Mouse (Mus musculus) ES-Bruce4 (cell line): ENCODE results near the gene Lgals2. TPM values are rescaled to one million over a fixed set of nuclear protein-coding genes. Genes with fewer than 3 reads are reported as not detected.

Experiments
- H3K27ac ChIP-seq: 2 replicates; pipeline ENCODE4 v1.5.1; 2012; ENCODE audit warnings: low read length, inconsistent platforms; ENCODE audit not compliant: insufficient read depth
- H3K27me3 ChIP-seq: 2 replicates; pipeline ENCODE4 v1.6.1; 2012; ENCODE audit warnings: mild to moderate bottlenecking, low read length, inconsistent platforms; ENCODE audit not compliant: control insufficient read depth, poor library complexity, insufficient read depth, severe bottlenecking
- H3K36me3 ChIP-seq: 2 replicates; pipeline ENCODE4 v1.6.1; 2012; ENCODE audit warnings: inconsistent platforms, mild to moderate bottlenecking, low read length, moderate library complexity; ENCODE audit not compliant: control insufficient read depth, poor library complexity, insufficient read depth, severe bottlenecking
- H3K4me1 ChIP-seq: one replicate; pipeline ENCODE4 v1.8.1; 2011; ENCODE audit warnings: low read length; ENCODE audit not compliant: control insufficient read depth, insufficient read depth
- H3K4me3 ChIP-seq: 2 replicates; pipeline ENCODE4 v1.5.1; 2011; ENCODE audit warnings: low read depth, mild to moderate bottlenecking, low read length
- H3K9ac ChIP-seq: 2 replicates; pipeline ENCODE4 v1.6.1; 2012; ENCODE audit warnings: low read depth, mild to moderate bottlenecking, inconsistent platforms; ENCODE audit not compliant: poor library complexity, severe bottlenecking
- H3K9me3 ChIP-seq: replicated peaks from 2 replicates; pipeline ENCODE4 v1.6.1; 2012; ENCODE audit warnings: mild to moderate bottlenecking, low read length, inconsistent platforms; ENCODE audit not compliant: control insufficient read depth, poor library complexity, insufficient read depth, severe bottlenecking
- CTCF ChIP-seq: IDR thresholded peaks from one replicate; pipeline ENCODE4 v1.8.1; 2011; ENCODE audit warnings: low read depth, low read length
- EP300 ChIP-seq: IDR thresholded peaks from 2 replicates; pipeline ENCODE4 v1.6.1; 2011; ENCODE audit warnings: low read depth, low read length; ENCODE audit not compliant: insufficient read depth
- POLR2A ChIP-seq: IDR thresholded peaks from one replicate; pipeline ENCODE4 v1.8.1; 2011; ENCODE audit warnings: low read length; ENCODE audit not compliant: insufficient read depth
- polyA plus RNA-seq: library from polyadenylated mRNA; stranded (reverse); fragments of >200 nt; gene quantifications from 2 replicates; pipeline ENCODE4 v1.2.4, GENCODE M21; 2011; ENCODE audit warnings: low read depth; ENCODE audit not compliant: missing spikeins, insufficient read depth, insufficient read length

Lgals2 gene
- 2.4 TPM in 1 of 2 replicates, not detected in the other for polyA plus RNA-seq

DNA sequence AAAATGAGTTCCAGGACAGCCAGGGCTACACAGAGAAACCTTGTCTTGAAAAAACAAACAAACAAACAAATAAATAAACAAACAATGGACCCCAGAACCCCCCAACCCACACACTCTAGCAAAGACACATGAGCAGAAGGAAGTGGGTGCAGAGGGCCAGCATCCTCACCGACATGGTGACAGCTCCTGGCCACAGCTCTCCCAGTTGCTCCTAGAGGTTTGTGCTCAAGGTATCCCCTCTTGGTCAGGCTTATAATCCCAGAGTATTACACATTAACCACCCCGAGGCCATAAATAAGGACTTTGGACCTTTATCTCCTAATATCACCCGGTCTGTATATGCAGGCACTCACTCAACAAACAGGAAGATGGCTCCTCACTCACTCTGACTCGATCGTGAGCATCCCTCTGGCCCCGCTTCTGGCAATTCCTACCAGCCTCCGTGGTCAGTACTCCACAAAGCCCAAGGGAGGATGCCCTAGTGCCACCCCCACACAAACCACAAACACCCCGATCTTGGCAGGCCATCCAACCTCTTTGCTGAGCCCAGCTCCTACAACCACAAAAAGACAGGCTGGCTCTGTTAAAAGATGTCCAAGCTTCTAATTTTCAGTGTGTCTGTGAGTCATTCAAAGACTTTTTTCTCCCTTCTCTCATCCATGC, at the start of gene Lgals2:
TSS of gene Lgals2 (minus strand) at position 227 of the 663 bp plus-strand sequence.
- H3K4me3 ChIP-seq = no peak within 1 kb of the TSS
- H3K4me1 ChIP-seq = peaks cover 4% of the 10 kb centered on the region
- no peaks in the 10 kb centered on the region for H3K36me3 ChIP-seq
- no peaks in the 10 kb centered on the region for H3K9me3 ChIP-seq
- no peak within 1 kb of the TSS for H3K9ac ChIP-seq
- no peaks in the 10 kb centered on the region for H3K27me3 ChIP-seq
- no peak within 1 kb of the TSS for H3K27ac ChIP-seq
- no peak for TF ChIP-seq CTCF
- no peak for TF ChIP-seq POLR2A
- TF ChIP-seq EP300 = no peak

DNA sequence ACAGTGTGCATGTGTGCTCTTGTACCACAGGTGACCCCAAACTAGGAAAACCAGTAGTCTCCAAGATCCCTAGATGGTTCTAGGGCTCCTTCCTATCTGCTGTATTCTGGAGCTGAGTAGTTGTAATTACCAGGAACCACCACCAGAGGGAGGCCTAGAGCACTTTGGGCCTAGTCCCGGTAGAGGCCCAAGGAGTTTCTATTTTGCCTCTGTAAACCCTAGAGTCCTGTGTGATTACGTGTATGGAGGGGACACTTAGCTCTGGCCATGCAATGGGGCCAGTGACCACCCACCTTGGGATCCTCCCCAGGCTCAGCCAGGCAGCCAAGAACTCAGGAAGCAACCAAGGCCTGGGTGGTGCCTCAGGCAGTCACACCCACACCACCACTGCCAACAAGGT, 47.9 kb upstream of the Lgals2 start:
- H3K4me1 ChIP-seq = no peaks in the 10 kb centered on the region
- no peaks in the 10 kb centered on the region for H3K27me3 ChIP-seq
- H3K27ac ChIP-seq = no peak overlapping the region
- H3K4me3 ChIP-seq = no peak overlapping the region
- no peaks in the 10 kb centered on the region for H3K9me3 ChIP-seq
- no peak overlapping the region for H3K9ac ChIP-seq
- H3K36me3 ChIP-seq = peaks cover 4% of the 10 kb centered on the region; the same call in 1 of the 2 replicates
- no peak for TF ChIP-seq POLR2A
- peak; percentile 77 for TF ChIP-seq CTCF

DNA sequence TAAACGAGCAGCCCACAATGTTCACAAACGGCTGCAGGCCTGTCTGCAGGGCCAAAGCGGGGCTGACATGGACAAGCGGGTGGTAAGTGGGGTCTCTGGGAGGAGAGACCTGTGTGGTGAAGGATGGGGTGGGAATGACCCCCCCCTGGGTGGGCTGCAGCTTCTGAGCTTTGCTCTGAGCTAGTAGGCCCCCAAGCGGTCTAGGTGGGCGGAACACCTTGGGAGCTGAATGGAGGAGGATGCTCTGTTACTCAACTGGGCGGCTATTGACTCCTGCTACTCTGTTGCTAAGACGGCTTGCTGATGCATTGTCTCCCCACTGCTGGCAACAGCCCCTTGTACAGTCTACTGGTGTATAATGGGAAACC, 46.1 kb upstream of the Lgals2 start:
- Histone ChIP-seq H3K4me1 (peaks cover 4% of the 10 kb centered on the region), H3K9ac (no peak overlapping the region), H3K36me3 (no peaks in the 10 kb centered on the region), H3K27ac (no peak overlapping the region), H3K9me3 (no peaks in the 10 kb centered on the region), H3K4me3 (peak overlapping the region; percentile 79; the same call in 1 of the 2 replicates), H3K27me3 (no peaks in the 10 kb centered on the region)
- TF ChIP-seq POLR2A = no peak
- peak; percentile 52 for TF ChIP-seq CTCF

DNA sequence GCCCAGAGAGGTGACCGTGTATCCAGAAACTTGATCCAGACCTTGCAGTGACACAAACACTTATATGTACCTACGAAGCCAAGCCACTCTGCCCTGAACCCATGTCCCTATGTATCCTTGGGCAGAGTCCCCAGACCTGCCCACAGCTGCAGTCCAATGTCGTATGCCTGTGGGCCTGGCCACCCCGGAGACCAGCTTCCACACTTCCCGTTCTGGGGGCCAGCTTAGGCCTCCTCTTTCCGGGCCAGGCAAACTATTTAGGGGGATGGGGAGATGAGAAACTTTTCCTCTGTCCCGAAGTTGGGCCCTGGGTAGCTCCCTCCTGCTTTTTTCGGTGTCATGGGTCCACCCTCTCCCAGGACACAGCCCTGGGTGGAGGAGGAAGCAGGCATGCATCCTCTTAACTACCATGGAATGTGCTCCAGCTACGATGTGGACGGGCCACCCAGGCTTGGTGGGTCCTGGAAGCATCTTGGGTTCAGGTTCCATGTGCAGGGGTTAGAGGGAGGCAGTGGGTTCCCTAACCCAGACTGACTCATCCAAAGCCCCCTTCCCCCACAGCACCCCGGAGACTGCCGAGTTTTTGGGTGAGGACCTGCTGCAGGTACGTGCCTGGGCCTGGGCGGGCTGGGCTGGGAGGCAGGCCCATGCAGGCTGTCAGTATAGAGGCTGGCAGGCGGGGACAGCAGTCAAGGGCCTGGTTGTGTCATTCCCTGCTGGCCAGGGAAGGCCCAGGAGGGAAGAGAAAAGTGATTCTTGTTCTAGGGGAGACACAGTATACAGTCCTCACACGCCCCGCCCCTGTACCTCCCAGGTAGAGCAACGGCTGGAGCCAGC, 45.5 kb upstream of the Lgals2 start:
- H3K27me3 ChIP-seq = no peaks in the 10 kb centered on the region
- H3K27ac ChIP-seq = no peak overlapping the region
- H3K9ac ChIP-seq = peak overlapping the region; percentile 45
- H3K36me3 ChIP-seq = no peaks in the 10 kb centered on the region
- H3K9me3 ChIP-seq = no peaks in the 10 kb centered on the region
- peak overlapping the region; percentile 79 for H3K4me3 ChIP-seq
- H3K4me1 ChIP-seq = peaks cover 6% of the 10 kb centered on the region
- TF ChIP-seq EP300 (no peak), POLR2A (no peak), CTCF (no peak)

DNA sequence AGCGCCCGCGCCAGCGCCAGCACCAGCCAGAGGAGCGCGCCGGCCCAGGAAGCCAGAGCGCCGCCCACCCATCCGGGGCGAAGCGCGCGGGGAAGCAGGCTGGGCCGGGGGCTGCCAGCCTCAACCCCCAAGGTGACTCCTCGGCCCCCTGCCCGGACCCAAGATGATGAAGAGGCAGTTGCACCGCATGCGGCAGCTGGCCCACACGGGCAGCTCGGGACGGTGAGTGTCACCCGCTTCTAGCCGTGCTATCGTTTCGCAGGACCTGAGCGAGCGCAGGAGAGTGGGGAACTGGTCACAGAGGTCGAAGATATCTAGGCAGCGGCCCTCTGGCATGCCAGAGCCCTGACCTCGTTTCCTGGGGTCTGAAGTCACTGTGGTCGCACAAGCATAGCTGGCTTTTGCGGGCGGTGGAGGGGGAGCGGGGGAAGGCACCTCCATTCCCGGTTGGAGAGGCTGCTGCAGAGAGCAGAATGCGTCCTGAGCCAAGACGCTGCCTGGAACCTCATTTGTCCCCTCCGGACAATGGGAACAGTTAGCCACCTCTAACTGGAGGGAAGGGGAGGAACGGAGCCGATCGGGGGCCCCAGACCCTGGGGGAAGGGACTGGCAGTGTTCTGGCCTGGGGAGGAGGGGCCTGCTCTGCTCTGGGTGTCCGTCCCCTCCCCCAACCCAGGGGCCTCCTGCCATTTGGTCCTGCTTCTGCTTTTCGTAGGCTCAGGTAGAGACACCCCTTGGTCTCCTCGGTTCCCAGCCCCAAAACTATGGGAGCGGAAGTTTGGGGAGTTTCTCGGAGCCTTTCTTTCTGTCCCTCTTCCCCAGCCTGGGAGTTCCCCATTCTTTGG, 44.6 kb upstream of the Lgals2 start, which contains the start of gene Sh3bp1:
TSS of gene Sh3bp1 (plus strand) at position 29 of the 845 bp plus-strand sequence.
- no peak for TF ChIP-seq CTCF
- no peak for TF ChIP-seq POLR2A
- no peak for TF ChIP-seq EP300
- no peak within 1 kb of the TSS for H3K27ac ChIP-seq
- peak within 1 kb of the TSS; percentile 79 for H3K4me3 ChIP-seq
- peak within 1 kb of the TSS; percentile 45 for H3K9ac ChIP-seq
- H3K9me3 ChIP-seq = no peaks in the 10 kb centered on the region
- H3K27me3 ChIP-seq = no peaks in the 10 kb centered on the region
- no peaks in the 10 kb centered on the region for H3K36me3 ChIP-seq
- peaks cover 6% of the 10 kb centered on the region for H3K4me1 ChIP-seq

DNA sequence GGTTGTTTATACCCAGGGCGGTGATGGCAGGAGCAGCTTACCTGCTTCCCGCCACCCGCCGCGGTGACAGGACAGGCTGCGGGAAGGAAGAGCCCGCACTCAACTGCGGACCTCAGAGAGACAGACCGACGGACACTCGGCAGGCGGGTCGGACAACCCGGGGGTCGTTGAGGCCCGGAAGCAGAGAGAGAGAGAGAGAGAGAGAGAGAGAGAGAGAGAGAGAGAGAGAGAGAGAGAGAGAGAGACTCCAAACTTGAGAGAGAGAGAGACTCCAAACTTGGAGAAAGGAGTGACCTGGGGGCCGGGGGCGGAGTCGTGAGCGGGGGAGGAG, 44.0 kb upstream of the Lgals2 start, which contains the start of gene Gm49510:
TSS of gene Gm49510 (plus strand) at position 259 of the 331 bp plus-strand sequence.
- Histone ChIP-seq H3K9me3 (no peaks in the 10 kb centered on the region), H3K4me1 (peaks cover 6% of the 10 kb centered on the region), H3K27me3 (no peaks in the 10 kb centered on the region), H3K27ac (no peak within 1 kb of the TSS), H3K4me3 (peak within 1 kb of the TSS; percentile 79), H3K9ac (peak within 1 kb of the TSS; percentile 45), H3K36me3 (no peaks in the 10 kb centered on the region)
- TF ChIP-seq CTCF (no peak), EP300 (no peak), POLR2A (no peak)
